Mouse (Mus musculus) kidney, postnatal 14 days (tissue): ENCODE measurements at regions not wholly inside any gene's neighbourhood (a gene's known extent, or its start where the extent isn't known, plus 50 kb on each side); places are given as distances from the start of the nearest gene placed in this dataset.
"Not testable (repeated sequence)": the region's sequence is repeated elsewhere in the genome, so short reads cannot be mapped to it uniquely, and the experiment has no call there.

Experiments used
- DNase-seq: peaks from one replicate; pipeline ENCODE4 v3.0.0; 2022; ENCODE audit warnings: mixed read lengths

DNA sequence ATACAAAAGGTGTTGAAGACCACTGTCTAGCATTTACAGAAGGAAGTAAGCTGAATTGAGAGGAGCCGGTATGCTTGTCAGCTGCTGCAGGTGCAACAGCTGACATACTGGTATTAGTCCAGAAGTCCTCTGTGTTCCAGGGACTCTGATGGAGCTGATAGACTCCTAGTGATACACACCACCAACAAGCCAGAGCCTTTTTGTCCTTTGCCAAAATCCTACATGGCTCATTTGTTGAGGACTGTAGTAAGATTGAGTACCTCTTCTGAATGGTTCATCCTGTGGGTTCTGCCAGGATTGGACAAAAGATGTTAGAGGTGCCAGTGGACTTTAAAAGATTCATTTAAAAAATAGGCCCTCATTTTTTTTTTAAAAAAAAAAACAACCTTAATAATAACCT, 129.4 kb upstream of the Tmem185a start:
- DNase-seq, result no peak

DNA sequence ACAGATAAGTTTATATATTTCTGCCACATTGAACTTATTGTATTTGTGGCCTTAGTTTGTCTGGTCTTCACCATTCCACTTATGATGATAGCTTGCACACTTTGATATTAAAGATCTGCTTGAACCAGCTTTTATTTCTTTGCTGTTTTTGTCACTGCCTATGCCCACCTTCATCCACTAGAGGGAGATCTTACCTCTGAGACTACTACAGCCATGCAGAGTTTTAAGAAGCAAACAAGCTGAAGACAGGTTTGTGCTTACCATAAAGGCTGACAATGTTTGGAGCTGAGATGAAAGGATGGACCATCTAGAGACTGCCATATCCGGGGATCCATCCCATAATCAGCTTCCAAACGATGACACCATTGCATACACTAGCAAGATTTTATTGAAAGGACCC, 105.4 kb upstream of the Tmem185a start:
- DNase-seq, result peak; percentile 26

DNA sequence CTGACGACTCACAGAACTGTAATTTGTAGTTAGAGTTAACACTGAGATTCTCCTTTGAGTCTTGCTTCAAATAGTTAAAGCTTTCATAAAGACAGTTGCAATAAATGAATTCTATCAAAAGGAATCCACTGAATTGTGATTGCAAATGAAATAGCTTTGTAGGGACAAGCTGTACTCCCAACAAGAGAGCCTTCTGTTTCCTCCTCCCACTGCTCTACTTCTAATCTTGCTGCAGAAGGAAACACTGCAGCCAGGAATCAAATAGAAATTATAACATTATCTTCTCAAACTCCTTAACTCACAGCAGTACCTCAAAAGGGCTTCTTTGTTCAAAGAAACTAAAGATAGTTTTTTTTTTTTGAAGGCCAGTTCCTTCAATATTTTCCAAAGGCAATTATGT, 103.2 kb upstream of the Tmem185a start:
- no peak for DNase-seq

DNA sequence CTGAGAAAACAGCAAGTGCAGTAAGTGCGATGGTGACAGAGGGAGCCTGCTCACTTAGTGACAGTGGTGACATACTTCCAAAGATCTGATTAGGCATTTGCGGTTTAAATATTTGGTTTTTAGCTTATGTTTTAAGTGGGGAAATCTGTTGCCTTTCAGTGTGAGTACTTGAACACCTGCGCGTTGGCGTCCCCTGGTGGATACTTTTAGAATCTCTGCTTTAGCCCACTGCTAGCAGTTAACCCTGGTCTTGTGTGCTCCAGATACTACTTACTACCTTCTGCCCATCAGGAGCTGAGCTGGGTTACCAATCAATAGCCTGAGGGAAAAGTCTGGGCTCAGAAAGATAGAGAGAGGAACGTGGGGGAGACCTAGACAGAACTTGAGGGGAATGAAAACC, 97.3 kb upstream of the Tmem185a start:
- not testable (repeated sequence) for DNase-seq

DNA sequence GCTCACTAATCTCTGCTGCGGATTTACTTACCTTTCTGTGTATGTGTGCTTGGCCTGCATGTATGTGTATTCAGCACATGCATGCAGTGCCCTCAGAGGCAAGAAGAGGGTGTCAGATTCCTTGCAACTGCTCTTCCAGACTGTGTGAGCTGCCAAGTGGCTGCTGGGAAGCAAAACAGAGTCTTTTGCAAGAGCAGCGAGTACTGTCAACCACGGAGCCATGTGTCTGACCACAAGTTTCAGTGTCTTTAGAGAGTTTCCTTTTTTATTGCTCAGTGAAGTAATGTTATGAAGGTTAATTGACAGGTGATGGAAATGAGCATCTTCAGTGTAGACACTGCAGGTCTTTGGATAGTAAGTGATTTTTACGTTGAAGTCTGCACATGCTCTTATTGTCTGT, 93.6 kb upstream of the Tmem185a start:
- not testable (repeated sequence) for DNase-seq

DNA sequence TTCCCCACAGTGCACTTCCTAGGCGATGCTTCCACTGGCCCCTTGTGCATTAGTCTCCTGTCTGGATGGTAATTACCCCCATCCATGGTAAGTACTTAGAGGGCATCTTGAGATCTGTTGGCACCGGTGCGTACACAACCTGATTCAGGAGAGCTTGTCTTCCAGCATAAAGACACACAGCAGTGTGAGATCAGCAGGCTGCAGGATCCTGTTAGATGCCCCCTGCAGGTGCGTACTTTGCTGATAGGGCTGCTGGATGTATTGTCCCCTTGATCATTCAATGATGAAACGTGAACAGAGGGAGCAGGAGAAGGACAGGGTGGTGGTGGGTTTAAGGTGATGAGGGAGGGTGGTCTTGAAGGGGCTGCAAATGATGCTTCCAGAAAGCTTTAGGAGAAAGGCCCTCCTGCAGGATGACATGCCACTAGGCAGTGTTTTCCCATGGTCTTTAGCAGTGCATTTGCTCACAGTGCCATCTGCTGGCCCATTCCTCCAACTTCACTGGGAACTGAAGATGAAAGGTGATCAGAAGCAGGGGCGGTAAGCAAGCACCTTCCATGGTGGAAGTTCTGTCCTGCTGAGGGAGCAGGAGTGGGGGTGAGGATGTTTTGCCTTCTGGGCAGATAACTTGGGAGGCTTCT, 92.5 kb upstream of the Tmem185a start:
- DNase-seq, result not testable (repeated sequence)
